Mouse (Mus musculus): ENCODE measurements at regions not wholly inside any gene's neighbourhood (a gene's known extent, or its start where the extent isn't known, plus 50 kb on each side); places are given as distances from the start of the nearest gene placed in this dataset.

DNA sequence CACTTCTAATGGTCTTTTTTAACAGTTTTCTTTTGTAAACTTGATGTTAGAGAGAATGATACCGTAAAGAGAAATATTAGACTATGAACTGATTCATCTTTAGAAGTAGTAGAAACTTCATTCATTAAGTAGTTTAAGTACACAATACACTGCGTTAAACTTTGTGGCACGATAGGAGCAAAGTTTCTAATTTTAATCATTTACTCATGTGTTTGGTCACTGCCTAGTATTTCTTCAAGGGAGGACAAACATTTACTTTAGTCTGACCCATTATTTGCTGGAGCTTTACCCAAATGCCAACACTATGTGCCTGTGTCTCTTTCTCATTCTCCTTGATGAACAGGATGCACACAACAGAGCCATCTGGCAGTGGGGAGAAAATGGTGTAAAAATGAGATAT lies 200.6 kb downstream of the Chm start:
- DNase-seq (ENCODE audit: extremely low spot score, low read depth, low spot score), result no peak

DNA sequence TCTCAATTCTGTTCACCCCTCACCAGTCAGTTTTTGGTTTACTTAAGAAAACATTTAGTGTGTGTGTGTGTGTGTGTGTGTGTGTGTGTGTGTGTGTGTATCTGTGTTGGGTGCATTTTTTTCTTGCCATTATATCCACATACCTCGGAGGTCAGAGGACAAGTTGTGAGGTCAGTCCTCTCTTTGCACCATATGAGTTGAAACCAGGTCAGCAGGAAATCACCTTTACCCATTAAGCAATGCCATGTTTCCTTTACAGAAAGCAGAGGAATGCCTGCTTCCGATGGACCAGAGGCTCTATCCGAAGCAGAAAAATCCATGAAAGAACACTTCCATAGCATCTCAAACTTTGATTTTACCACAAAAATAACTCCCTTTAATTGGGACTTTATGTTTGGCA lies 201.2 kb downstream of the Chm start:
- no peak for DNase-seq (ENCODE audit: extremely low spot score, low read depth, low spot score)

DNA sequence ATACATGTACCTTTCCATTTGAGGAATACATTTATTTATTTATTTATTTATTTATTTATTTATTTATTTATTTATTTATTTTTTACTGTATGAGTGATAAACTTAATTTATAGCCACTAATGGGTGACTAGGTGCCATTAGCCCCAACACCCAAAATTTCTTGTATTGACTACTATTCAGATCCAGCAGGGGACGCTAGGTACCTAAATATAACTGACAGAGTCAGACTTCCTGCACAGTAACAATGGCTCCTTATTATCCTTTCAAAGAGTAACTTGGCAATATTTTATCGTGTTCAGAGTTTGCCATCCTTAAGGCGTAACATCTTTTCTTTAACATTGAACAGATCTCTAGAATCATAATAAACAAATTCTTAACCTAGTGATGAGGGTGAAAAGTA lies 206.7 kb downstream of the Chm start:
- no peak for DNase-seq (ENCODE audit: extremely low spot score, low read depth, low spot score)

GRCm38 (mm10) chrX:112964093-112964492 lies 221.2 kb downstream of the Chm start:
- DNase-seq (ENCODE audit: extremely low spot score, low read depth, low spot score), result no peak

DNA sequence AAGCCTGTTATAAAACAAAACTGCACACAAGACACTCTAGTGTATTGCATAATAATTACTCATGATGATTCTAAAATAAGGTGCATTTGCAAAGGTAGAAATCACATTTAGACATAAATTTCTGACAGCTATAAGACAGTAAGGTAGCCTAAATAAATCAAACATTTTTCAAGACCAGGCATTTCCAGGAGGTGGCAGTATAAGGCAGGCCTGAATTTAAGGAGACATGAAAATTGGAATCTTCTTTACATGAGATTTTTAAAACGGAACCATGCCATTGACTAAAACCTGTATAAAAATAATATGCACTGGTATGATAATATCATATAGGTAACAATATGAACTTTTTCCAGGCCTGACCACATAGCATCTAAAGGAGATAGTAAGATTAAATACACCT lies 235.5 kb downstream of the Chm start:
- peak; percentile 3 for DNase-seq (ENCODE audit: extremely low spot score, low read depth, low spot score)

- DNase-seq (ENCODE audit: extremely low spot score, low read depth, low spot score), result no peak
Observed at GRCm38 (mm10) chrX:112947521-112947920, 237.8 kb downstream of the Chm start.

GRCm38 (mm10) chrX:112925542-112926182 lies 227.2 kb upstream of the Pof1b start:
- DNase-seq (ENCODE audit: extremely low spot score, low read depth, low spot score), result no peak

GRCm38 (mm10) chrX:112903631-112904410 lies 205.4 kb upstream of the Pof1b start:
- no peak for DNase-seq (ENCODE audit: extremely low spot score, low read depth, low spot score)

GRCm38 (mm10) chrX:112886539-112886938 lies 188.1 kb upstream of the Pof1b start:
- no peak for DNase-seq (ENCODE audit: extremely low spot score, low read depth, low spot score)

All from hindlimb bud, embryonic 11.5 days (tissue).